Mouse (Mus musculus): ENCODE measurements around the gene Sh3bgrl3.

Gene Sh3bgrl3

GRCm38 (mm10) chr4:134078694-134079093 is 49.9 kb downstream of the Sh3bgrl3 start:
- no peak for DNase-seq (ENCODE audit: low spot score in 2 of 2)

Data from spleen, postnatal 14 days (tissue).